Mouse (Mus musculus): ENCODE measurements around the gene Insl3. TPM values are rescaled to one million over a fixed set of nuclear protein-coding genes. Genes with fewer than 3 reads are reported as not detected.

The Insl3 gene
- polyA plus RNA-seq (2012; rRNA removed) (0.48 and 0.73 TPM in 2 replicates), polyA plus RNA-seq (2014; fragmentation: Nextera tagmentation; extraction: Ambion mirVana) (1.2 and 1.5 TPM in 2 replicates)

DNA sequence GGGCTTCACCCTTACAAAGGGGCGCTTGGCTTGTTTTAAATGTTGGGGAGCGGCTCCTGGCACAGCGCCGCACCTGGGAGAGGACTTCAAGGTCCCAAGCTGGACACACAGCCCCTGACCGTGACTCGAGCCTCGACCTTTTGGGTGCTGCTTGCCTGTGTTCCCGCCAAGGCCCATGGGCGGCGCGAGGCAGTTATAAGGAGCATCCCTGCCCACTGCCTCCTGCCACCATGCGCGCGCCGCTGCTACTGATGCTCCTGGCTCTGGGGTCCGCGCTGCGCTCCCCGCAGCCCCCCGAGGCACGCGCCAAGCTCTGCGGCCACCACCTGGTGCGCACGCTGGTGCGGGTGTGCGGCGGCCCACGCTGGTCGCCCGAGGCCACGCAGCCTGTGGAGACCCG, at the start of gene Insl3:
Gene Insl3, plus strand, starts transcription at position 187 of the 400 bp plus-strand sequence.
- DNase-seq (ENCODE audit: low read depth in 3 of 3, low spot score in 3 of 3) (no peak), ATAC-seq (ENCODE audit: insufficient read depth) (no peak)
- no peaks in the 10 kb centered on the region for H3K36me3 ChIP-seq (replicated peaks; ENCODE audit: control insufficient read depth, insufficient read depth, low read depth)
- no peak within 1 kb of the TSS for H3K27ac ChIP-seq
- H3K27me3 ChIP-seq (ENCODE audit: control insufficient read depth, insufficient read depth, low read length): peaks cover 83% of the 10 kb centered on the region
- TF ChIP-seq CTCF (IDR thresholded peaks at IDR 0.05; ENCODE audit: low read depth) (no peak), EP300 (IDR thresholded peaks at IDR 0.05; ENCODE audit: low read depth) (no peak)
- H3K9ac ChIP-seq (replicated peaks): no peak within 1 kb of the TSS
- no peaks in the 10 kb centered on the region for H3K4me1 ChIP-seq (replicated peaks; ENCODE audit: control insufficient read depth in 2 of 2, insufficient read depth in 2 of 2, low read length in 1 of 2)
- H3K9me3 ChIP-seq (ENCODE audit: control insufficient read depth, low read length): no peaks in the 10 kb centered on the region
- no peak within 1 kb of the TSS for H3K4me2 ChIP-seq (ENCODE audit: low read depth)
- WGBS (ENCODE audit: insufficient replicate concordance): 17% methylated on average over 33 of the region's 33 CpGs
- H3K4me3 ChIP-seq (ENCODE audit: insufficient read depth in 1 of 2, low read depth in 2 of 2, low read length in 2 of 2): no peak within 1 kb of the TSS

DNA sequence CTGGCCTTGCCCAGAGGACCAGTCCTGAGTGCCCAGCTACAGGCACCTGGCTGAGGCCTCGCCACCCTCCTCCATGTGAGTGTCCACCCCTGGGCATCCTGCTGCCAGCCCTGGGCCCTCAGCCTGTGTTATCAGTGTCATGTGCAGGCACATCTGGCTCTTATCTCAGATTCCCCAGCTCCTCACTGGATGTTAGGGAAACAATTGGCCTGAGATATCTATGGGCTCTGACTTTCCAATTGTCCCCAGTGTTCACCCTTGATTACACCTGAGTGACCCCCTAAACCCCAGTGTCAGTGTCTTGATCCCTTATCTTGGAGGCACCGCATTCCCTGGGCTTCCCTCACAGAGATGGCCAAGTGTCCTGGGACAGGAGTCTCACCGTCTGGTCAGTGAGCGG, 49.7 kb upstream of the Insl3 start:
- H3K4me1 ChIP-seq (replicated peaks; ENCODE audit: control insufficient read depth in 2 of 2, insufficient read depth in 2 of 2, low read length in 1 of 2): peaks cover 0 to 2% of the 10 kb centered on the region in 2 experiments; a peak in 2 of 4 replicates
- no peak overlapping the region for H3K4me2 ChIP-seq (ENCODE audit: low read depth)
- no peaks in the 10 kb centered on the region; the same call in 1 of the 2 replicates for H3K27me3 ChIP-seq (ENCODE audit: control insufficient read depth, insufficient read depth, low read length)
- H3K36me3 ChIP-seq (replicated peaks; ENCODE audit: control insufficient read depth, insufficient read depth, low read depth): no peaks in the 10 kb centered on the region
- WGBS (ENCODE audit: insufficient replicate concordance): 43% methylated on average over 4 of the region's 4 CpGs
- H3K27ac ChIP-seq: no peak overlapping the region
- no peaks in the 10 kb centered on the region for H3K9me3 ChIP-seq (ENCODE audit: control insufficient read depth, low read length)
- no peak for ATAC-seq (ENCODE audit: insufficient read depth)
- no peak overlapping the region for H3K9ac ChIP-seq (replicated peaks)
- 0 out of 2 replicates have a peak, but pooled peaks have one; percentile 20 for TF ChIP-seq EP300 (IDR thresholded peaks at IDR 0.05; ENCODE audit: low read depth)
- TF ChIP-seq CTCF (IDR thresholded peaks at IDR 0.05; ENCODE audit: low read depth): no peak
- no peak overlapping the region for H3K4me3 ChIP-seq (ENCODE audit: insufficient read depth in 1 of 2, low read depth in 2 of 2, low read length in 2 of 2)
- DNase-seq (ENCODE audit: low read depth in 3 of 3, low spot score in 3 of 3): no peak

DNA sequence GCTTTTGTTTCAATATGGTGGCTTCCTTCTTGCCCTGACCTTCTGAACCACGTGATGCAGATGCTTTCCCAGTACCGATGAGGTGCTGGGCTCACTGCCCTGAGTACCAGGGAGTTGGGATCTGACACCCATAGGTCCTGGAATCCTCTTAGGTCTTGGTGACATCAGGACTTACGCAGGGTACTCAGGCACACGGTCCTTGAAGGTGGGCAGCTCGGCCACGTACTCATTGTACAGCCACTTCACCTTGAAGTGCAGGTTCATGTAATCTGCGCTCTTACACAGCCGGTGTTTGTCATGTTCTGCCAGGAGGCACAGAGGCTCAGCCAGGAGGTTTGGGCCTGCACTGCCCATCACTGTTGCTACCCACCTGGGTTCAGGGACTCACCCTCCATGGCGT, 43.5 kb upstream of the Insl3 start:
- no peaks in the 10 kb centered on the region for H3K27me3 ChIP-seq (ENCODE audit: control insufficient read depth, insufficient read depth, low read length)
- H3K4me3 ChIP-seq (ENCODE audit: insufficient read depth in 1 of 2, low read depth in 2 of 2, low read length in 2 of 2): no peak overlapping the region
- H3K9me3 ChIP-seq (ENCODE audit: control insufficient read depth, low read length): no peaks in the 10 kb centered on the region
- H3K4me2 ChIP-seq (ENCODE audit: low read depth): no peak overlapping the region
- DNase-seq (ENCODE audit: low read depth in 3 of 3, low spot score in 3 of 3) (no peak), ATAC-seq (ENCODE audit: insufficient read depth) (no peak)
- no peak overlapping the region for H3K27ac ChIP-seq
- WGBS (ENCODE audit: insufficient replicate concordance): 60% methylated on average over 9 of the region's 9 CpGs
- H3K4me1 ChIP-seq (replicated peaks; ENCODE audit: control insufficient read depth in 2 of 2, insufficient read depth in 2 of 2, low read length in 1 of 2): no peaks in the 10 kb centered on the region
- no peak overlapping the region for H3K9ac ChIP-seq (replicated peaks)
- TF ChIP-seq EP300 (IDR thresholded peaks at IDR 0.05; ENCODE audit: low read depth): no peak
- TF ChIP-seq CTCF (IDR thresholded peaks at IDR 0.05; ENCODE audit: low read depth): no peak
- no peaks in the 10 kb centered on the region for H3K36me3 ChIP-seq (replicated peaks; ENCODE audit: control insufficient read depth, insufficient read depth, low read depth)

DNA sequence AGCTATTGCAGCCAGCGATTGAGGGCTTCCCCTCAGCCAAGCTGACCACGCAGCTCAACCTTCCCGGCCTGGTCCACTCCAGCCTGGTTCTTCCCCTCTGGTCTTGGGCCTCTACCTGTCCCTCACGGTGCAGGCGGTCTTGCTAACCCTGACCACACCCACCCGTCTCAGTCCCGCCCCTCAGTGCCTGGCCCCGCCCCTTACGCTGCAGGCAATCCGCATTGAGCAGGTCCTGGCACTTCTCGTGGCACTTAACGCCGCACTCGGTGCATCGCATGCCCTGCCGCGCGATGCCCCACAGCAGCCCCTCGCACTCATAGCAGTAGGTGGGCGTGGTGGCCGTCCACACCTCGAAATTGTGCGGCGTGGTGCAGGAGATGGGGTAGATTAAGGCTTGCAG, 34.4 kb upstream of the Insl3 start:
- 1% methylated on average over 24 of the region's 24 CpGs for WGBS (ENCODE audit: insufficient replicate concordance)
- ATAC-seq (ENCODE audit: insufficient read depth): peak; percentile 44; the same call in 1 of the 2 replicates
- Histone ChIP-seq H3K9me3 (ENCODE audit: control insufficient read depth, low read length) (no peaks in the 10 kb centered on the region), H3K4me1 (replicated peaks; ENCODE audit: control insufficient read depth in 2 of 2, insufficient read depth in 2 of 2, low read length in 1 of 2) (no peaks in the 10 kb centered on the region), H3K27me3 (ENCODE audit: control insufficient read depth, insufficient read depth, low read length) (peaks cover 14% of the 10 kb centered on the region), H3K36me3 (replicated peaks; ENCODE audit: control insufficient read depth, insufficient read depth, low read depth) (no peaks in the 10 kb centered on the region), H3K4me3 (ENCODE audit: insufficient read depth in 1 of 2, low read depth in 2 of 2, low read length in 2 of 2) (no peak overlapping the region), H3K9ac (replicated peaks) (no peak overlapping the region), H3K4me2 (ENCODE audit: low read depth) (peak overlapping the region; percentile 30; the same call in 1 of the 2 replicates), H3K27ac (no peak overlapping the region)
- DNase-seq (ENCODE audit: low read depth in 3 of 3, low spot score in 3 of 3): no peak
- TF ChIP-seq EP300 (IDR thresholded peaks at IDR 0.05; ENCODE audit: low read depth) (no peak), CTCF (IDR thresholded peaks at IDR 0.05; ENCODE audit: low read depth) (no peak)

DNA sequence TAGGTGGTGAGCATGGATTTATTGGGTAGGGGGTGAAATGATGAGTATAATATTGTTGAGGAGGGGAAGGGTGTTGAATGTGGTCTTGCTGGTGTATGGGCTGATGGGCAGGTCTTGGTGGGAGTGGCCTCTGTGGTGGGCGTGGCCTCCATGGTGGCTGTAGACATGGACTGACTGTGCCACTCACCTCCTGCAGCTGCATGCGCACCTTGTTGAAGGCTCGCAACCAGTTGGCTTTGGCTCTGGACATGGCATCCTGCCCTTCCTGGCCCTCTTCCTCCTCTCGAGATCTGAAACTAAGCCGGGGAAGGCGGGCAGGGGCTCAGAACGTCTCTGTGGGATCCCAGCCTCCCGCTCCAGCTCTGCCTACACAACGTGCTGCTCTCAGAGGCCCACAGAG, 31.2 kb upstream of the Insl3 start:
- ATAC-seq (ENCODE audit: insufficient read depth) (no peak), DNase-seq (ENCODE audit: low read depth in 3 of 3, low spot score in 3 of 3) (no peak)
- 23% methylated on average over 9 of the region's 9 CpGs for WGBS (ENCODE audit: insufficient replicate concordance)
- Histone ChIP-seq H3K36me3 (replicated peaks; ENCODE audit: control insufficient read depth, insufficient read depth, low read depth) (no peaks in the 10 kb centered on the region), H3K27ac (no peak overlapping the region), H3K27me3 (ENCODE audit: control insufficient read depth, insufficient read depth, low read length) (peaks cover 23% of the 10 kb centered on the region), H3K4me3 (ENCODE audit: insufficient read depth in 1 of 2, low read depth in 2 of 2, low read length in 2 of 2) (no peak overlapping the region), H3K9me3 (ENCODE audit: control insufficient read depth, low read length) (no peaks in the 10 kb centered on the region), H3K9ac (replicated peaks) (no peak overlapping the region), H3K4me2 (ENCODE audit: low read depth) (no peak overlapping the region), H3K4me1 (replicated peaks; ENCODE audit: control insufficient read depth in 2 of 2, insufficient read depth in 2 of 2, low read length in 1 of 2) (no peaks in the 10 kb centered on the region)
- TF ChIP-seq CTCF (IDR thresholded peaks at IDR 0.05; ENCODE audit: low read depth): no peak
- no peak for TF ChIP-seq EP300 (IDR thresholded peaks at IDR 0.05; ENCODE audit: low read depth)
